10 mouse cellular contexts compared by ENCODE assay signal in genomic region chr19:55123001-55123536, GRCm38 (mm10). TPM values are rescaled to one million over a fixed set of nuclear protein-coding genes. Genes with fewer than 3 reads are reported as not detected.
DNase-seq lines count a peak whose midpoint lies in the region; ATAC-seq and TF ChIP-seq lines count a peak whose summit lies in the region.
"Had no signal": no experiment of that assay in that cellular context is flagged by ENCODE, and none has a peak within 500 bp of the region (broad histone marks: within the 10 kb centered on the region; RNA-seq: fewer than 3 reads in every experiment).

No protein-coding gene starts in this region.

- no peak for TF ChIP-seq CTCF in lung, embryonic 14.5 days (IDR thresholded peaks at IDR 0.05; ENCODE audit: low read depth)

- H3K27me3 ChIP-seq in lung, embryonic 14.5 days (ENCODE audit: insufficient read depth, low read length): no peaks in the 10 kb centered on the region
- H3K27me3 ChIP-seq in embryonic facial prominence, embryonic 14.5 days (replicated peaks; ENCODE audit: control insufficient read depth, insufficient read depth, low read length): no peaks in the 10 kb centered on the region
- H3K27me3 ChIP-seq in neural tube, embryonic 13.5 days: no peaks in the 10 kb centered on the region

- intact Hi-C loops in left cerebral cortex, postnatal 14 days (cut with DNase I): loop anchor here (5.0 kb wide), 1 partner anchor 59 kb away; the partner anchor contains the start of gene Tectb

- no peaks in the 10 kb centered on the region for H3K9me3 ChIP-seq in lung, embryonic 14.5 days (ENCODE audit: low read depth, low read length)
- H3K9me3 ChIP-seq in embryonic facial prominence, embryonic 14.5 days (ENCODE audit: control insufficient read depth, low read length): no peaks in the 10 kb centered on the region
- H3K9me3 ChIP-seq in neural tube, embryonic 13.5 days: no peaks in the 10 kb centered on the region

- H3K9ac ChIP-seq in lung, embryonic 14.5 days: no peak overlapping the region
- H3K9ac ChIP-seq in embryonic facial prominence, embryonic 14.5 days (ENCODE audit: low read depth, low read length): no peak overlapping the region
- H3K9ac ChIP-seq in neural tube, embryonic 13.5 days: no peak overlapping the region

- DNase-seq in lung, embryonic 14.5 days: no peak
- no peak for DNase-seq in lung, adult 18-20 months
- DNase-seq in embryonic facial prominence, embryonic 14.5 days (ENCODE audit: low spot score): peak; percentile 30
- peak; percentile 50 to 67 for DNase-seq in left cerebral cortex, postnatal 14 days (ENCODE audit: low spot score in 2 of 2)
- no peak for DNase-seq in B cell, adult 2 months
- DNase-seq in adrenal gland, postnatal 4 days (ENCODE audit: low spot score in 2 of 2): no peak
- DNase-seq in urinary bladder, postnatal 14 days (ENCODE audit: low spot score): no peak

- ATAC-seq in lung, embryonic 14.5 days (ENCODE audit: insufficient read depth): peak; percentile 38; the same call in 1 of the 2 replicates
- ATAC-seq in embryonic facial prominence, embryonic 14.5 days (ENCODE audit: low read depth): peak; percentile 76
- ATAC-seq in neural tube, embryonic 13.5 days (ENCODE audit: low read depth): peak; percentile 74

- no peak overlapping the region for H3K4me2 ChIP-seq in lung, embryonic 14.5 days
- H3K4me2 ChIP-seq in embryonic facial prominence, embryonic 14.5 days (ENCODE audit: low read depth, low read length): no peak overlapping the region
- no peak overlapping the region for H3K4me2 ChIP-seq in neural tube, embryonic 13.5 days

- no peaks in the 10 kb centered on the region for H3K36me3 ChIP-seq in lung, embryonic 14.5 days (ENCODE audit: insufficient read depth)
- no peaks in the 10 kb centered on the region for H3K36me3 ChIP-seq in embryonic facial prominence, embryonic 14.5 days (ENCODE audit: control insufficient read depth, insufficient read depth, low read length)
- H3K36me3 ChIP-seq in neural tube, embryonic 13.5 days: no peaks in the 10 kb centered on the region

- H3K4me1 ChIP-seq in lung, embryonic 14.5 days (ENCODE audit: insufficient read depth): no peaks in the 10 kb centered on the region; the same call in 1 of the 2 replicates
- H3K4me1 ChIP-seq in embryonic facial prominence, embryonic 14.5 days (ENCODE audit: control insufficient read depth, insufficient read depth, low read length): no peaks in the 10 kb centered on the region; the same call in 1 of the 2 replicates
- H3K4me1 ChIP-seq in neural tube, embryonic 13.5 days (replicated peaks): peaks cover 34% of the 10 kb centered on the region

- H3K27ac ChIP-seq in lung, embryonic 14.5 days (ENCODE audit: low read depth): no peak overlapping the region
- no peak overlapping the region for H3K27ac ChIP-seq in embryonic facial prominence, embryonic 14.5 days (replicated peaks; ENCODE audit: low read depth, low read length)
- H3K27ac ChIP-seq in neural tube, embryonic 13.5 days (replicated peaks): peak overlapping the region; percentile 75

- WGBS in lung, embryonic 14.5 days: 58% methylated on average over 11 of the region's 11 CpGs
- 55% methylated on average over 11 of the region's 11 CpGs for WGBS in embryonic facial prominence, embryonic 14.5 days
- WGBS in neural tube, embryonic 13.5 days: 20% methylated on average over 11 of the region's 11 CpGs

- H3K4me3 ChIP-seq in lung, embryonic 14.5 days (ENCODE audit: low read depth, low read length): no peak overlapping the region
- no peak overlapping the region for H3K4me3 ChIP-seq in embryonic facial prominence, embryonic 14.5 days (ENCODE audit: low read depth, low read length)
- H3K4me3 ChIP-seq in neural tube, embryonic 13.5 days: no peak overlapping the region

RNA-seq across cellular contexts. Expression of gene Gpam, which starts 4.0 kb away (rescaled TPM):
- 29.4 and 31.0 TPM in 2 replicates for polyA plus RNA-seq in lung, embryonic 14.5 days (2014; fragmentation: Nextera tagmentation; extraction: Ambion mirVana)
- polyA plus RNA-seq in embryonic facial prominence, embryonic 14.5 days (2014; fragmentation: Nextera tagmentation; extraction: Ambion mirVana): 15.4 and 17.0 TPM in 2 replicates
- 10 to 100 TPM; 65.0 to 66.0 TPM for total RNA-seq in left cerebral cortex, postnatal 14 days (2021)
- polyA plus RNA-seq in neural tube, embryonic 13.5 days (2015; fragmentation: Nextera tagmentation; extraction: Ambion mirVana): 19.0 and 19.6 TPM in 2 replicates
- 100 to 1,000 TPM; 192 to 213 TPM for total RNA-seq in adrenal gland, postnatal 4 days (2021)

RNA-seq across cellular contexts. Expression of gene Tectb, which starts 57.5 kb away (rescaled TPM):
- polyA plus RNA-seq in lung, embryonic 14.5 days (2014; fragmentation: Nextera tagmentation; extraction: Ambion mirVana): not detected in 2 replicates
- polyA plus RNA-seq in embryonic facial prominence, embryonic 14.5 days (2014; fragmentation: Nextera tagmentation; extraction: Ambion mirVana): 1.6 and 2.4 TPM in 2 replicates
- under 1 TPM in 1 of 2 experiments, not detected in 1; 0.15 TPM for total RNA-seq in left cerebral cortex, postnatal 14 days (2021)
- 0.27 and 0.29 TPM in 2 replicates for polyA plus RNA-seq in neural tube, embryonic 13.5 days (2015; fragmentation: Nextera tagmentation; extraction: Ambion mirVana)
- under 1 TPM; 0.31 to 0.42 TPM for total RNA-seq in adrenal gland, postnatal 4 days (2021)
- total RNA-seq: neutrophil, adult 5-6 weeks had no signal
- polyA plus RNA-seq: heart, embryonic 14.5 days had no signal

Comparison
In these comparisons a context has a peak if more than half of its experiments do, and no peak if none do; other contexts are left out.
1. DNase-seq: peak in embryonic facial prominence, embryonic 14.5 days (single experiment) and left cerebral cortex, postnatal 14 days (2 of 2); none in lung, embryonic 14.5 days (single experiment), lung, adult 18-20 months (0 of 2), B cell, adult 2 months (0 of 2), adrenal gland, postnatal 4 days (0 of 2) and urinary bladder, postnatal 14 days (single experiment).
2. Peak in every context shown above with its lines, with median percentiles within 50 percentile points of each other: ATAC-seq.